Mouse (Mus musculus) left cerebral cortex, adult 18-20 months (tissue): ENCODE results near the gene Eml6. TPM values are rescaled to one million over a fixed set of nuclear protein-coding genes. Genes with fewer than 3 reads are reported as not detected.
"Not testable (repeated sequence)": the region's sequence is repeated elsewhere in the genome, so short reads cannot be mapped to it uniquely, and the experiment has no call there.

ENCODE experiments used
- DNase-seq, 2 experiments: peaks; one replicate each; pipeline ENCODE4 v3.0.0; 2021 to 2022; ENCODE audit warnings: low spot score in 2 of 2, mixed read lengths in 1 of 2
- total RNA-seq, 2 experiments: library from RNA; stranded (reverse); gene quantifications; 2 replicates each; pipeline ENCODE4 v1.2.3; 2021

Gene Eml6
- total RNA-seq, 2 experiments from 2014 or later, result 15.9 to 17.7 TPM

DNA sequence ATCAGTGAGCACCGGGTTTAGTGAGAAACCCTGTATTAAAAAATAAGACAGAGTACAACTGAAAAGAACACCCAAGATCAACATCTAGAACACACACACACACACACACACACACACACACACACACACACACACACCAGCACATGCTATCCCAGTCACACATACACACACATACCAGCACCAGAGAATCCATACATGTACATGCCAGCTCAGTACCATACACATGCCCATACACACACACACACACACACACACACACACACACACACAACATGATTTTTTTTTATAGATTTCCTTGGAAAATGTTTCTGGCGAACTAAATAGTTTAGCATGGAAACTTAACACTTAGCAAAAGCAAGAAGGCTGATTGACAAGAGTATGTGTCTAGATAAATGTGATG is 164.8 kb downstream of the Eml6 start:
- DNase-seq, result no peak

DNA sequence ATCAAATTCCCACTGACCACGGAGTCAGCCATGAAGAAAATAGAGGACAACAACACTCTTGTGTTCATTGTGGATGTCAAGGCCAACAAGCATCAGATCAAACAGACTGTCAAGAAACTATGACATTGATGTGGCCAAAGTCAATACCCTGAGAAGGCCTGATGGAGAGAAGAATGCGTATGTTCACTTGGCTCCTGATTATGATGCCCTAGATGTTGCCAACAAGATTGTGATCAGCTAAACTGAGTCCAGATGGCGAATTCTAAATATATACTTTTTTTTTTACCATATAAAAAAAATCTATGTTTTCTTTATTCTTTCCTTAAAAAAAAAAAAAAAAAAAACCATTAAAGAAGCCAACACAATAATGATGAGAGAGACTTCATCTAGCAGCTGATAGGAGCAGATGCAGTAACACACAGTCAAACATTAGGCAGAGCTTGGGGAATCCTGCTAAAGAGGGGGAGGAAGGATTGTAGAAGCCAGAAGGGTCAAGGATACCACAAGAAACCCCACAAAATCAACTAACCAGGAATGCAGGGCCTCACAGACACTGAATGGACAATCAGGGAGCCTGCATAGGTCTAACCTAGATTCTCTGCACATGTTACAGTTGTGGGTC is 185.1 kb downstream of the Eml6 start:
- no peak for DNase-seq

DNA sequence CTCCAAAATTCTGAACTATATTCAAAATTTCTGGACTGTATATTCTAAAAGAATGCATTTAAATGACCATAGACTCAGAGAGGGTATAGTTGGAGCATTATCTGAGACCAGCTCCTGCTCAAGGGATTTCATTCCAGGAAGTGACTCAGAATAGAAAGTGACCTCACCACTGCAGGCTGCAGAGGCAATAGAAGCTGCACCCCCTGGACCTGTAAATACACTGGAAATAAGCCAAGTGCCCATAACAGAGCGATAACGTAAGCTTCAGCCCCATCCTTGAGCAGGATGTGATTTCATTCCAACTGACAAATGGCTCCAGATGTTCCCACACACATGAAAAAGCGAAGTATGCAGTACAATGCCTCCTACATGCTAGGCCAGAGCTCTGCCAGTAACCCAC is 186.1 kb downstream of the Eml6 start:
- no peak for DNase-seq

DNA sequence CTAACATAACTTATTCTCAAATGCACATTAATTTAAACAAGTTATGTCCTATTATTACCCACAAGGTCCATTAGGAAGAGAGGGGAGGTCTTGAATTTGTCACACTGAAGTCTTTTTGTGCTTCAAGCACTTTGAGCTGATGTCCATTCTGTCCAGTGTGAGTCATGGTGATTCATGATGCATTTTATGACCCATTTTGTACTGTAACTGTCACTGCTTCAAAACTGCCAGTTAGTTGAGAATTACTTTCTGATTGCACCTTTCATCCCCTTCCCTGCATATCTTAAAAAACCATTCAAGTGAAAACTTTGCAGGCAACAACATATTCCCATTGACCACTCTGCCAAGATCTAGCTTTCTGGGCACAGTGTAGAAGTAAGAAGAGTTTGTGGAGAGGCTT is 188.8 kb downstream of the Eml6 start:
- DNase-seq, result no peak

DNA sequence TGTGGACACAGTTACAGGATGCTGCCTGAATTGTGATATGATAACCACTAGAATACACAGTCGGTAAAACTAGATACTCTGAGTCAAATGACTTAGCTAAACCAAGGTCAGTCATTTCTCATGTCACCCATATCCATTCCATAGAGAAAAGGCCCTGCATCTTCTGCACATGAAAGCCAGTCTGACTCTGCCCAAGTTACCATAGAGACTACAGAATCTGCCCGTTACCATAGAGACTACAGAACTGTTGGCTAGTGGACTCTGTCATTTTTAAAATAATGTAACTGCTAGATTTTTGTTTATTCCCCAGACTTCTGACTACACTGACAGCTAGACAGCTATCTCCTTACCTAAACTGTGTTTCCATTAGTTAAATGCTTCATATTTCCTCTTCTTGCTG is 198.1 kb downstream of the Eml6 start:
- no peak for DNase-seq

DNA sequence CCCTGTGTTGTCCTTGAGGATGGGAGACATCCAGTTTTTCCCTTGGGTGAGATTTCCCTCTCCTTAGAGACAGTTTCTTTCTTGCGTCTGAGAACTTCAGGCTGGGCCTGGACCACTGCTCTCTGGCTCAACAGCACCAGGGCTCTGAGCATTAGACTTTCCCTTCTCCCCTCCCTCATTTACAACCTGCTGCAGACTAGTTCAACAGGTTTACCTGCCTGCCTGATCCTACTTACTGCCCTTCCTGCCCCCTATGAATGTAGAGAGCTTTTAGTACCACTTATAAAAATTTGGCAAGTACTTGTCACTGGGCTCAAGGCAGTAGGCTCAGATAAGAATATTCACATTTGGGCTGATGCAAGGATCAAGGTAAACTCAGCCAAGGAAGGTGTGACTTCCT is 199.8 kb downstream of the Eml6 start:
- no peak for DNase-seq

DNA sequence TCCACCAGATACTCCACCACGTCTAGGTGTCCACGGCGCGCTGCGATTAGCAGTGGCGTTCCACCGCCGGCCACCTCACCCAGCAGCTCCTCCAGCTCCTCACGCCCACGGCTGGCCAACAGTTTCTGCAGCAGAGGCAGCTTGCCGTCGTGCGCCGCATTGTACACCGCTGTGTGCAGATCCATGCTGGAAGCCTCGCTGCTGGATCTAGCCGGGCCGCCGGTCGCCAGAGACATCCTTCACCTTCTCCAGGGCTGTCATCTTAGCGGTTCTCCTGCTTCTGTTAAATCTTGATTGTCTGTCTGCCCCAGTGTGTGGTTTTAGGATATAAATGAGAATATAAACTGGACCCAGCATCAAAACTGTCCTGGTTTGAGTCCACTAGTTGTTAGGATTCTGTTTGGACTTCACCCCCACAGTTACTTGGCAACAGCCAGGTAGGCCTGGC is 200.5 kb downstream of the Eml6 start, which contains the start of gene 4931440F15Rik:
4931440F15Rik (minus strand) TSS at position 398 of the 448 bp plus-strand sequence.
- peak in 1 of 2 experiments; percentile 34 for DNase-seq

DNA sequence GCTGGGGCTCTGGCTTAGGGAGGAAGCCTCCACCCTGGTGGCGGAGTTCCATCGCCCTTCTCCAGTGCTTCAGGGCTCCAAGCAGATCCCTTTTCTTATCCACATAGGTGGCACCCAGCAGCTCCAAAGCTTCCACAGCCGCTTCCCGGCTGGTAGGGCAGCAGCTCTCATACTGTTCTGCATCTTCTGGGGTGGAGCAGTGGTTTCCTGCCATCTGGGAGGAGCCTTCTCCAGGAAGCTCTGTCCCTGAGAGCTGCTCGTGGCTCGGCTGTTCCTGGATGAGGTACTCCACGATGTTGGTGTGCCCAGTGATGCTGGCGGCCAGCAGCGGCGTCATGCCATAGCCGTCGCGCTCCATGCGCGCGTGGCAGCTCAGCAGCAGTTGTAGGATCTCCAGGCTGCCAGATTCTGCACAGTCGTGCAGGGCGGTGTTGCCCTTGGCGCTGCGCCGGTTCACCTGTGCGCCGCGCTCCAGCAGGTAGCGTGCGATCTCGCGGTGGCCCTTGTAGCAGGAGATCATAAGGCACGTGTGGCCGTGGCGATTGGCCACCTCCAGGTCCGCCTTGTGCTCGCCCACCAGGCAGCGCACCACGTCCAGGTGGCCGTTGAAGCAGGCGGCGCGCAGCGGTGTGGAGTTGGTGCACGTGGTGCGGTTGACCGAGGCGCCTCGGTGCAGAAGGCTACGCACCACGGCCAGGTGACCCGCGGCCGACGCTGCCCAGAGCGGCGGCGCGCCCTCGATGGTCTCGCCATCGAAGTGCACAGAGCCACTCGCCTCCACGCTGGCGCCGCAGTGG is 201.2 kb downstream of the Eml6 start:
- DNase-seq, result not testable (repeated sequence)

DNA sequence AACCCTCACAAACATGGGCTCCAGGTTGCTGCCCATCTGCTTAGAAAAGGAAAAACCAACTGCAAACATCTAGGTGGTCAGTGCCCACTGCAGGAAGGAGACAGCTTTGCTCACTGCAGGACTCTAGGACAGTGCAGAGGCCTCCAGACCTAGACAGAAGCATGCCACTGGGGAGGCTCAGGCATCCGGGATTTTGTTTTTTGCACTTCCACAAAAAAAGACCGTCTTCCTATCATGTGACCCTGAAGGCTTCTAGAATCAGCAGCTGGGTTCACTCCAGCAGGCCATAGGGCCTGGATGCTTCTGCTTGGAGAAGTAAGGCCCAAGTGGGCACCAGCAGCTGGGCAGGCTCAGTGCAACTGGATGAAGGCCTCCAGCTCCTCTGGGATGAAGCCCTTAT is 202.7 kb downstream of the Eml6 start:
- no peak for DNase-seq

DNA sequence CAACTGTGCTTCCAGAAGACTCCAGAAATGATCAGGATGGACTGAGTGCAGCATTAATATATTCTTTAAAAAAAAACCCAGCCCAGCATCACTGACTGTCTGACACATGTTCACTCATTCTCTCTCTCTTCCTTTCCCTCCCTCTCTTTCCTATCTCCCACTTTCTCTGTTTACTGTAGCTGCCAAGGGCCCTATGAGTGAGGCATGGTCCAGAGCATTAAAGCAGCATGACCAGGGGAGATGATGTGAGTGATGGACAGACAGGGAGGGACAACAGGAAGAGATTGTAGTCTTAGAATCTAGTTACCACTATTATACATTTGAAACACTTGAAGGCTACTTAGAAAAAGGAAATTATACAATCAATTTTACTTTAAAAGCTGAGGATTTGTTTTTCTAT is 210.2 kb downstream of the Eml6 start:
- no peak for DNase-seq

DNA sequence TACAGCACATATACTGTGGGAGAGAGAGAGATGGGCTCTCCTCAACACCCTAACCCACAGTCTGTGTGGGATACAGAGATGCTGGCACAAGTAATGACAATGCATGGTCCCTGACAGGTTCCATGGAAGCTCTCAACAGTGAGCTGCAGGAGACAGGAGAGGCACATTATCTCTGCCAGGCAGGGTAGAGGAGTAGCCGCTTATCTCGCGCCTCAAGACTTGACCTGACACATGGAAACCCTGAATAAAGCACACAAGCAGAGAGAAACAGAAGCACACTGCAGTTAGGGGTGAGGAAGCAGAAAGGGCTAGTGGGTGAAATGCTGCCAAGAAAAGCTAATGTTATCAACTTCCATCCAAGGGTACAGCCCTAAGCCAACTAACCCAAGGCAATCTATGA is 210.6 kb downstream of the Eml6 start:
- DNase-seq, result no peak

DNA sequence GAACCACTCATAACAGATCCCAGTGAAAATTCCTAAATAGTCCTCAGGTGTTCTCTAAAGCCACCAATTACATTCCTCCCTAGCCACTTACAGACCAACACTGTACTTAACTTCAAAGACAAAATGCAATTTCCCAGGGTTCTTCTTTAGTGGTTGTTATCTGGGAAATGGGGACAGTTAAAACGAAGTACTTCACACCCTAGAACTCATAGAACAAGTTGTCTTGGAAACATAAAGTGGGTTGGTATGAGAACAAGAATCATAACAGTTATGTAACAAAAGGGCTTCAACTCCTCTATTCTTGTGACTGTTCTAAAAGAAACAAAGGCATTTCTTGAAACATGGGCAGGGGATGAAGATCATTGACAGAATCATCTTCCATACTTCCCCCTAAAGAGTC is 212.6 kb downstream of the Eml6 start:
- DNase-seq, result no peak

DNA sequence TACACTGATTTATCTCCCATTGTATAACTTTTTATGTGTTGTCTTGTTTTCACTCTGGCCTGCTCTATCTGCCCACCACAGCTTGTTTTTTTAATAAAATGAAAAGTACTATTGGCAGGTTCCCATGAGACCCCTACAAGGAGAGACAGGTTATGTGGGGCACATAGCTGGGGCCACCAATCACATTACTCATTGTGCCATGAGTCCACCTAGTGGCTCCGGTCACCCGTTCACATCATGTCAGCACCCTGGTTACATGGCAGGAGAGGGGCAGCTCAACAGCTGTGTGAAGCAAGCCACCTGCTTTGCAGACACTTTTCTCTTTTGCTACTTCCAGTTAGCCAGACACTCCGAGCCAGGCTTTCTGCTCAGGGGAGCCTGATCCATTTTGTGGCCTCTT is 213.4 kb downstream of the Eml6 start:
- no peak for DNase-seq

DNA sequence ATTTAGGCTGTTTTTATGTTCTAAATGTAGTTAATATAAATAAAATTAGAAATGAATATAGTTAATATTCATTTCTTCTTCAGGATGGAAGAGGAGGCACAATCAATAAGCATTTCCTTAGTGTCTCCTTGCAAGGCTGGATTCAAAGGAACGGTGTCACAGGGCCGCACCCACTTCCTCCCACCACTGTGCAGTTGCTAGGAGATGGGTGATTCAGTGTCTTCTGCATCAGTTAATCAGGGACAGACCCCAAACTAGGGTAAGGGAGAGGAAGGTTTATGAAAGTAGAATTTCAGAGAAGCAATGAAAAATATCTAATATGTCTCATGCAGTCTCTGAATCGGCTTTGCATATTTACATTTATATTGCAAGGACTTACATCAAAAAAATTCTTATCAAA is 215.5 kb downstream of the Eml6 start:
- no peak for DNase-seq

DNA sequence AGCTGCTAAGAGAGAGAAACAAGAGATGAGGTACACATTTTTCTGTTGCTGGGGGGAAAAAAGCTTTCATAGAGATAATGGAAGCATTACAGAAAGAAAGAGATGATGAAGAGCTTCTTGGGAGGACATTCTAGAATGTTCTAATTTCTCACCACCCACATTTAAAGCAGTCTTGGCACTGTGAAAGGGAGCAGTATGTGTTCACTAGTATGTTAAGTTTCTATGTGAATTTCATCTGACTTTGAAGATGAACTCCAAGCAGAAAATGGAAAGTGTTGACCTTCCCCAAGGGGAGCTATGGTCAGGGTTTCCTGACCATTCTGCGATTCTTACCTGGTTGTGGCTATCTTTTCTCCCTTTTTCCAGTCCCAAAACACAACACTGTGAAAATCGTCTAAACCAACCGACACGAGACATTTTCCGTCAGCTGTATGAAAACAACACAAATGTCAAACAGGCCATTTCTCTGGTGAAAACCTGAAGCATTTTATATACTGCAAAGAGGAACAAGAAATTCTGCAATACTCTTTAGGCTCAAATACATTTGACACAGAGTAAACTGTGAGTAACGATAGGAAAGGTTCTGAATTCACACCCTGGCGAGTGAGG is 216.7 kb downstream of the Eml6 start:
- no peak for DNase-seq

DNA sequence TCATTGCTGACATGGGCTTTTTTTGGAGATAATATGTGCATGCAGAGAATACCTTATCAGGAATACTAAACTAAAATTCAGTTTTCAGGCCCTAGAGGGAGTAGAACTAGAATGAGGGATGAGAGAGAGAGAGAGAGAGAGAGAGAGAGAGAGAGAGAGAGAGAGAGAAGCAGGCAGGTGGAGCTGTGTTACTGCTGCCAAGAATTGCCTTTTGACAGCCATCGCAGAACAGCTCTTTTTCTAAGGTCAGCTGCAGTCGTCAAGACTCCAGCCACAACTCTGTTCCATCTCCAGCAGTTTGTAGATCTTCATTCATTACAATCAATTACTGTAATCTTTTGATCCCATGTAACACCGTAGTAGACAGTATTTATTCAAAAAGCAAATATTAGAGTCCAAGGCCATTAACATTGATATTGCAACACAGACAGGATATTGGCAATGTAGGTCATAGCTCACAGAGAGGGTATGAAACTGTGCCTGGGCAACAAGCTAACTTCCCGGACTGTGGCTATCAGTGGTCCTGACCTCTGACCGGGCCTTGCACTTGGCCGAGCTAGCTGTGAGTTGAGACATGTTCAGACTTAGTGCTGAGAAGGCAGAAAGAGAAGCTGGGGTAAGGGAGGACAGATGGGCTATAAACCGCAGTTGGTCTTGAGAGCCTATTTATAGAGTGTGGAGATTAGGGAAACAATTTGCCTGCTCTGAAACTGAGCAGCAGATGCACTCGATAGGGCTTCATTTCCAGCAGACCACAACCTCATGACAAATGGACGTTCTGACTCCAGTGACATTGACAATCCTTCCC is 217.5 kb downstream of the Eml6 start:
- DNase-seq, result peak in 1 of 2 experiments; percentile 29

DNA sequence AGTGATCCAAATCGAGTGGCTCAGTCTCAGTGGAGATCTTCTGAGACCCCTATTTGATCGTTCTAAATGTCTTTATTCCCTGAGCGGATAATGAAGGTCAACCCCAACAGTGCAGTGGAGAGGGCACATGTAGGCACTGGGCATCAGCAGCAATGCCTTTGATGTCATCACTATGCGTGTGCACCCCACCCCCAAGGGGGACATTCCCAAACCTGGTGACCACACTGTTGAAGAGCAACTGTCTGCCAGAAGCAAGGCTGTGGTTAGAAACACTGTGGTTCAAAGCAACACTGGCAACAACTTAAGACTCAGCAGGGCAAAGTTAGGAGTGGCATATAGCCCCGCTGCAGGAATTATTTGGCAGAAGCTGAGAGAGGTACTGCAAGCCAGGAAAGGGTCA is 218.5 kb downstream of the Eml6 start:
- DNase-seq, result no peak

DNA sequence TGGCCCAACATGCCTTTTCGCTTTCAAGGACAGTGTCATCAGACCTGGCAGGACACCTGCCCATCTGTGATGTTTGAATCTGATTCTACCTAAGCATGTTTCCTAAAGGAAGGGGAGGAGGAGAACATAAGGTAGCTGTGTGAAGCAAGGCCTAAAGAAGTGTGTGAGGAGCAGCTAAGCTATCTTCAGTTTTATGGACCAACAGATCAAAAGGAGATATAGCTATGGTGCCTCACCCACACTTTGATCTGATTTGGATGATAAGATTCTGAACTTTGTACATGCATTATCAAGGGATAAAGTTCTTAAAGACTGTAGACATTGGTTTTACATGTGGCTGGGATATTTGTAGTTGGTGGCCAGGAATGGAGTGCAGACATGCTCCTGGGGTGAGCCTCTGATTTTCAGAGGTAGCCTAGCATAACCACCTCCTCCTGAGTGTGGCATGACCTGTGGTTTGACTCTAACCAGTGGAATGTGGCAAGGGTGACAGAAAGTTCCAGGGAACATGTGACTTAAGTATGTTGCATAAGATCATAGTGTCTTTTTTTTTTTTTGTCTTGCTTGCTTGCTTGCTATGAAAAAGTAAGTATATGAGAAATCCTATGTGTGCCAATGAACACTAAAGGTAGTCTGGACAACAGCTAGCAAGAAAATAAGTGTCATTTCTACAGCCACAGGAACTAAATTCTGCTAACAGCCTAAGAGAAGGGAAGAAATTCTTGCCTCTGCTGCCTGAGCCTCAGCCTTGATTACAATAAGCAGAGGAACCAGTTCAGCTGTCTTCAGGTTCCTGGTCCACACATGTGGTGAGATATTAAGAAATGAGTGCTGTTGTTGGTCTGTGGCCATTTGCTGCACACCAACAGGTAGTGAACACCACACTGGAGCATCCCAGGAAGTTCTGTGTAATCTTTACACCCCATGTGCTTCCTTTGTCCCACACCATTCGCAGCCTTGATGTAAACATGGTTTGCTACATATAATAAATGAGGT is 224.1 kb downstream of the Eml6 start:
- DNase-seq, result no peak

DNA sequence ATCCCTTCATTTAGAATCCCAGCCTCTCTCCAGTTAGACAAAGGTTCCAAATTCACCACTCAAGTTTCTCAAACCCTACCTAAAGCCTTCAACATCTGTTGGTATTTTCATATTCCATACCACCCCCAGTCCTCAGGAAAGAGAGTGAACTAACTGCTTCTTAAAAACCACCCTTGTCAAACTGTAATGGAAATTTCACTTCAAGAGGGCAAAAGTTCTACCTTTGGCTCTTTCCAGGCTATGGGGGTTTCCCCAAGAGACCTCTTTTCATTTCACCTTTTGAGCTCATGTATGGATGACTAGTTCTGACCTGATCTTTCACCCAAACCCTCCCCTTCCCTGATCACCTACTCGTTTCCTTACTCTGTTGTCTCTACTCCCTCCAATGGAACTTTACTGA is 226.0 kb downstream of the Eml6 start:
- DNase-seq, result no peak

DNA sequence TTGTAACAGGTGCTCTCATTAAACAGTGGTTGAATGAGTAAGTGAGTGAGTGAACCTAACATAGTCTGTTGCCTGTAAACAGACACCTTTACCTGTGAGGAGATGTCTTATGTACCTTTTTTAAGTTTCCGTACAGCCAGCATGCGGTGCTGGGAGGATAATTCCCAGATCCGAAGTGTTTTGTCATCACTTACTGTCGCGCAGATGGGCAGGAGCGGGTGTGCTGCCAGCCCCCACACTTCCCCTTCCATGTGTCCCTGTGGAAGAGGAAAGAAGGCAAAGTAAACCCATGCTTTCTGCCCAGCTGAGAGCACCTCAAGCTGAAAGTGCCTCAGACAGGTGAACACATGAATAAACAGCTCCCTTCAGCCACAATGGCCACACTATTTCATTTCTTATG is 230.7 kb downstream of the Eml6 start:
- peak; percentile 63 to 77 for DNase-seq
